Mouse (Mus musculus) liver, postnatal 0 days (tissue): ENCODE measurements at regions not wholly inside any gene's neighbourhood (a gene's known extent, or its start where the extent isn't known, plus 50 kb on each side); places are given as distances from the start of the nearest gene placed in this dataset.

Experiments
- ATAC-seq: fragments of 200-750 bp; cut with Nextera tagmentation; 2 replicates; pipeline ENCODE4 v1.8.0; 2017; ENCODE audit warnings: mild to moderate bottlenecking, moderate library complexity
- DNase-seq: peaks from one replicate; pipeline ENCODE4 v3.0.0-alpha.2; 2016
- H3K27ac ChIP-seq: fragments of 300-500 bp; sonication (generic); 2 replicates; pipeline ENCODE4 v1.5.1; 2014; ENCODE audit warnings: antibody characterized with exemption, moderate library complexity, mild to moderate bottlenecking, low read depth
- H3K27me3 ChIP-seq: fragments of 300-500 bp; sonication (generic); 2 replicates; pipeline ENCODE4 v1.6.1; 2014; ENCODE audit warnings: low read length, control low read depth, mixed read lengths; ENCODE audit not compliant: insufficient read depth
- H3K36me3 ChIP-seq: fragments of 300-500 bp; sonication (generic); replicated peaks from 2 replicates; pipeline ENCODE4 v1.6.1; 2014; ENCODE audit warnings: mild to moderate bottlenecking, control low read depth, low read length, moderate library complexity, mixed read lengths; ENCODE audit not compliant: insufficient read depth
- H3K4me1 ChIP-seq: fragments of 300-500 bp; sonication (generic); 2 replicates; pipeline ENCODE4 v1.6.1; 2014; ENCODE audit warnings: antibody characterized with exemption, mild to moderate bottlenecking, control low read depth; ENCODE audit not compliant: insufficient read depth
- H3K4me2 ChIP-seq: fragments of 300-500 bp; sonication (generic); 2 replicates; pipeline ENCODE4 v1.6.1; 2014; ENCODE audit warnings: low read depth, mild to moderate bottlenecking, low read length, moderate library complexity, mixed read lengths
- H3K4me3 ChIP-seq: fragments of 300-500 bp; sonication (generic); 2 replicates; pipeline ENCODE4 v1.5.1; 2014; ENCODE audit warnings: low read depth, low read length
- H3K9ac ChIP-seq: fragments of 300-500 bp; sonication (generic); replicated peaks from 2 replicates; pipeline ENCODE4 v1.6.1; 2014; ENCODE audit warnings: mild to moderate bottlenecking, moderate library complexity
- H3K9me3 ChIP-seq: fragments of 300-500 bp; sonication (generic); 2 replicates; pipeline ENCODE4 v1.6.1; 2016; ENCODE audit warnings: mild to moderate bottlenecking, control low read depth, low read length, mixed read lengths
- CTCF ChIP-seq: sonication (generic); IDR thresholded peaks from 2 replicates; pipeline ENCODE4 v1.5.1; 2016; ENCODE audit warnings: antibody characterized with exemption, low read depth
- EP300 ChIP-seq: IDR thresholded peaks from 2 replicates; pipeline ENCODE4 v1.6.1; 2016; ENCODE audit warnings: antibody characterized with exemption, low read depth, mild to moderate bottlenecking
- WGBS: fragments of 180-500 bp; shearing (Covaris S2); extraction: QIAGEN DNeasy Blood & Tissue Kit; methylation state at CpG from one replicate; pipeline ENCODE4 v1.1.7; 2014; ENCODE audit not compliant: insufficient replicate concordance; 5-methylcytosine and 5-hydroxymethylcytosine counted together

GRCm38 (mm10) chr2:21975547-21975946, 251.8 kb upstream of the Myo3a start:
- Histone ChIP-seq H3K27me3 (no peaks in the 10 kb centered on the region), H3K9me3 (no peaks in the 10 kb centered on the region), H3K9ac (no peak overlapping the region), H3K27ac (no peak overlapping the region), H3K4me3 (no peak overlapping the region), H3K36me3 (no peaks in the 10 kb centered on the region), H3K4me1 (no peaks in the 10 kb centered on the region), H3K4me2 (no peak overlapping the region)
- TF ChIP-seq EP300 (no peak), CTCF (no peak)
- ATAC-seq (no peak), DNase-seq (no peak)
- 43% methylated on average over 1 of the region's 1 CpGs for WGBS

GRCm38 (mm10) chr2:21976337-21976736, 251.0 kb upstream of the Myo3a start:
- Histone ChIP-seq H3K4me1 (no peaks in the 10 kb centered on the region), H3K9ac (no peak overlapping the region), H3K27me3 (no peaks in the 10 kb centered on the region), H3K9me3 (no peaks in the 10 kb centered on the region), H3K36me3 (no peaks in the 10 kb centered on the region), H3K4me3 (no peak overlapping the region), H3K4me2 (no peak overlapping the region), H3K27ac (no peak overlapping the region)
- no peak for DNase-seq
- ATAC-seq = no peak
- TF ChIP-seq EP300 = no peak
- no peak for TF ChIP-seq CTCF

- H3K27me3 ChIP-seq = no peaks in the 10 kb centered on the region
- no peak overlapping the region for H3K4me2 ChIP-seq
- no peak overlapping the region for H3K9ac ChIP-seq
- WGBS = 73% methylated on average over 2 of the region's 2 CpGs
- H3K4me1 ChIP-seq = no peaks in the 10 kb centered on the region
- ATAC-seq (no peak), DNase-seq (no peak)
- no peak overlapping the region for H3K27ac ChIP-seq
- no peaks in the 10 kb centered on the region for H3K9me3 ChIP-seq
- H3K36me3 ChIP-seq = no peaks in the 10 kb centered on the region
- H3K4me3 ChIP-seq = no peak overlapping the region
- TF ChIP-seq EP300 (no peak), CTCF (no peak)
Observed at GRCm38 (mm10) chr2:21976831-21977230, 250.5 kb upstream of the Myo3a start.

GRCm38 (mm10) chr2:21980177-21980576, 247.1 kb upstream of the Myo3a start:
- TF ChIP-seq EP300 = no peak
- TF ChIP-seq CTCF = no peak
- no peaks in the 10 kb centered on the region for H3K4me1 ChIP-seq
- H3K27me3 ChIP-seq = no peaks in the 10 kb centered on the region
- 84% methylated on average over 9 of the region's 9 CpGs for WGBS
- no peak overlapping the region for H3K27ac ChIP-seq
- no peaks in the 10 kb centered on the region for H3K36me3 ChIP-seq
- no peak overlapping the region for H3K4me2 ChIP-seq
- H3K9ac ChIP-seq = no peak overlapping the region
- no peak for ATAC-seq
- no peaks in the 10 kb centered on the region for H3K9me3 ChIP-seq
- H3K4me3 ChIP-seq = no peak overlapping the region
- DNase-seq = no peak

- no peaks in the 10 kb centered on the region for H3K4me1 ChIP-seq
Observed at GRCm38 (mm10) chr2:22024438-22024837, 202.9 kb upstream of the Myo3a start.

GRCm38 (mm10) chr2:22026794-22027193, 200.5 kb upstream of the Myo3a start:
- no peaks in the 10 kb centered on the region for H3K9me3 ChIP-seq
- no peak overlapping the region for H3K27ac ChIP-seq
- H3K36me3 ChIP-seq = no peaks in the 10 kb centered on the region
- no peak for ATAC-seq
- H3K4me3 ChIP-seq = no peak overlapping the region
- H3K4me2 ChIP-seq = no peak overlapping the region
- H3K9ac ChIP-seq = no peak overlapping the region
- no peaks in the 10 kb centered on the region for H3K4me1 ChIP-seq
- no peaks in the 10 kb centered on the region for H3K27me3 ChIP-seq
- DNase-seq = no peak
- no peak for TF ChIP-seq CTCF
- no peak for TF ChIP-seq EP300
- 69% methylated on average over 1 of the region's 1 CpGs for whole genome bisulfite sequencing

More at GRCm38 (mm10) chr2:22024438-22024837, 202.9 kb upstream of the Myo3a start:
- Histone ChIP-seq H3K27ac (no peak overlapping the region), H3K9me3 (no peaks in the 10 kb centered on the region), H3K4me2 (no peak overlapping the region), H3K36me3 (no peaks in the 10 kb centered on the region), H3K4me3 (no peak overlapping the region), H3K9ac (no peak overlapping the region), H3K27me3 (no peaks in the 10 kb centered on the region)
- DNase-seq (no peak), ATAC-seq (no peak)
- TF ChIP-seq CTCF = no peak
- TF ChIP-seq EP300 = no peak
- 58% methylated on average over 2 of the region's 2 CpGs for WGBS

GRCm38 (mm10) chr2:22028569-22028968, 198.7 kb upstream of the Myo3a start:
- H3K36me3 ChIP-seq = no peaks in the 10 kb centered on the region
- H3K4me3 ChIP-seq = no peak overlapping the region
- no peak for DNase-seq
- no peak overlapping the region for H3K27ac ChIP-seq
- no peak overlapping the region for H3K4me2 ChIP-seq
- no peaks in the 10 kb centered on the region for H3K4me1 ChIP-seq
- H3K9ac ChIP-seq = no peak overlapping the region
- 38% methylated on average over 1 of the region's 1 CpGs for WGBS
- no peaks in the 10 kb centered on the region for H3K27me3 ChIP-seq
- H3K9me3 ChIP-seq = no peaks in the 10 kb centered on the region
- TF ChIP-seq EP300 (no peak), CTCF (no peak)
- ATAC-seq = no peak
